Mouse (Mus musculus): ENCODE measurements around the gene Acot1.

Acot1 gene

DNA sequence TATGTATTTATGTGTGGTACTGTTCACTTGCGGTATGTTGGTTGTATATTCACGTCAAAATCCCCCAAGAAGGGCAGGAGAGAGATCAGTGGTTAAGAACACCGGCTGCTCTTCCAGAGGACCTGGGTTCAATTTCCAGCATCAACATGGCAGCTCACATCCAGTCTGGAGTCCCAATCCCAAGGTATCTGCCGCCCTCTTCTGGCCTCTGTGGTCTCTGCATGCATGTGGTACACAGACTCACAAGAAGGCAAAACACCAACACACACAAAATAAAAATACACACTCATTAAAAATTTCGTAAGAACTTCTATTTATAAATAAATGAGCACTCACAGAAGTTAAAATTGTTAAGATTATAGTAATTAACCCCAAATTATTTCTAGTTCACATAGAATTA lies 53.9 kb downstream of the Acot1 start:
- no peak for DNase-seq (ENCODE audit: low read depth in 1 of 2, low spot score in 2 of 2)

- DNase-seq (ENCODE audit: low read depth in 1 of 2, low spot score in 2 of 2): no peak
Measured at GRCm38 (mm10) chr12:84063833-84064232, 54.5 kb downstream of the Acot1 start.

- DNase-seq (ENCODE audit: low read depth in 1 of 2, low spot score in 2 of 2): no peak
Measured at GRCm38 (mm10) chr12:84064621-84065020, 55.3 kb downstream of the Acot1 start.

DNA sequence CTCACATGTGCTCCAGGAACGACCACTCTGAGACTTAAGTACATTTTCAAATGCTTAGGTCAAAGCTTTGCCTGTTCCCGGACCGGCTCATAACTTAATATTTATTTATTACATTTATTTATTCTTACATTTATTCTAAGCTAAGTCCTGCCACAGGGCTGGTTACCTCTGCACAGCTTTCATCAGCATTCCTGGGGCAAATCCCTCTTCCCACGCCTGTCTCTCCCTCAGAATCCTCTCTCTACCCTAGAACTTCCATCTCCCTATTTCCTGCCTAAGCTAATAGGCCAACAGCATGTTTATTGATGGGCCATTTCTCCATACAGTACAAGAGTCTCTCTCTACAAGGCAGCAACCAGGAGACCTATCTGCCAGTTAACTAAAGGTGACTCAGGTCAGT lies 58.5 kb downstream of the Acot1 start:
- no peak for DNase-seq (ENCODE audit: low read depth in 1 of 2, low spot score in 2 of 2)
